Mouse (Mus musculus) spleen, embryonic (tissue): ENCODE results near the gene Zfp459.
"Not testable (repeated sequence)": the region's sequence is repeated elsewhere in the genome, so short reads cannot be mapped to it uniquely, and the experiment has no call there.

Experiments
- CTCF ChIA-PET: fragments of 350-600 bp; sonication (Branson Sonifier 250); formaldehyde crosslinking; loops from one replicate; lab custom pipeline; 2022; lab: Charles Lee

Zfp459 gene

GRCm38 (mm10) chr13:67421207-67421857 lies at the start of gene Zfp459:
Gene Zfp459 (minus strand): TSS chr13:67421418.
- CTCF ChIA-PET, result interaction anchor here (0.6 kb wide), 1 partner anchor 77 kb away, joined by 3 read pairs; no protein-coding TSS in a partner anchor

- CTCF ChIA-PET, result interaction anchor here (0.6 kb wide), 1 partner anchor 259 kb away, joined by 6 read pairs; no protein-coding TSS in a partner anchor
Observed at GRCm38 (mm10) chr13:67469274-67469673, 48.1 kb upstream of the Zfp459 start.

GRCm38 (mm10) chr13:67463506-67464185 lies 42.4 kb upstream of the Zfp459 start:
- CTCF ChIA-PET, result not testable (repeated sequence)

GRCm38 (mm10) chr13:67452021-67452309 lies 30.7 kb upstream of the Zfp459 start:
- CTCF ChIA-PET, result no interaction called here

GRCm38 (mm10) chr13:67451172-67452020 lies 30.2 kb upstream of the Zfp459 start, which contains the start of gene Zfp874a:
Gene Zfp874a (minus strand): TSS chr13:67451624.
- CTCF ChIA-PET, result no interaction called here

GRCm38 (mm10) chr13:67437095-67437494 lies 15.9 kb upstream of the Zfp459 start:
- CTCF ChIA-PET, result not testable (repeated sequence)

- CTCF ChIA-PET, result no interaction called here
Observed at GRCm38 (mm10) chr13:67428116-67428515, 6.9 kb upstream of the Zfp459 start.

GRCm38 (mm10) chr13:67425699-67426098 lies 4.5 kb upstream of the Zfp459 start:
- CTCF ChIA-PET, result not testable (repeated sequence)

GRCm38 (mm10) chr13:67422532-67422931 lies 1.3 kb upstream of the Zfp459 start:
- CTCF ChIA-PET, result interaction anchor here (0.6 kb wide), 1 partner anchor 78 kb away, joined by 8 read pairs; no protein-coding TSS in a partner anchor

- CTCF ChIA-PET, result interaction anchor here (0.6 kb wide), 1 partner anchor 78 kb away, joined by 3 read pairs; no protein-coding TSS in a partner anchor
Observed at GRCm38 (mm10) chr13:67420558-67421206, 536 bp downstream of the Zfp459 start.

GRCm38 (mm10) chr13:67416811-67417210 lies 4.4 kb downstream of the Zfp459 start:
- CTCF ChIA-PET, result no interaction called here

- CTCF ChIA-PET, result no interaction called here
Observed at GRCm38 (mm10) chr13:67415759-67416158, 5.5 kb downstream of the Zfp459 start.

- CTCF ChIA-PET, result not testable (repeated sequence)
Observed at GRCm38 (mm10) chr13:67413634-67414033, 7.6 kb downstream of the Zfp459 start.

GRCm38 (mm10) chr13:67399183-67399903 lies 21.9 kb downstream of the Zfp459 start, which contains the start of gene Zfp429:
Gene Zfp429 (minus strand): TSS chr13:67399819.
- CTCF ChIA-PET, result not testable (repeated sequence)

- CTCF ChIA-PET, result not testable (repeated sequence)
Observed at GRCm38 (mm10) chr13:67376255-67376654, 45.0 kb downstream of the Zfp459 start.

GRCm38 (mm10) chr13:67375050-67375911 lies 45.9 kb downstream of the Zfp459 start, which contains the start of the genes Gm28041 and Zfp456:
Gene Gm28041 (minus strand): TSS chr13:67375733.
Gene Zfp456 (minus strand): TSS chr13:67375810.
- CTCF ChIA-PET, result not testable (repeated sequence)

GRCm38 (mm10) chr13:67360131-67360744 lies 61.0 kb downstream of the Zfp459 start, which contains the start of the genes Gm28044 and Zfp953:
Gene Gm28044 (minus strand): TSS chr13:67360536.
Gene Zfp953 (minus strand): TSS chr13:67360605.
- CTCF ChIA-PET, result no interaction called here
